Mouse (Mus musculus): ENCODE results near the gene Cep57l1. TPM values are rescaled to one million over a fixed set of nuclear protein-coding genes. Genes with fewer than 3 reads are reported as not detected.

Cep57l1 gene
- 5.3 and 6.0 TPM in 2 replicates for polyA plus RNA-seq (2015; fragmentation: Nextera tagmentation; extraction: Ambion mirVana)

- Histone ChIP-seq H3K36me3 (ENCODE audit: control insufficient read depth, insufficient read depth, low read length) (no peaks in the 10 kb centered on the region; the same call in 1 of the 2 replicates), H3K4me3 (ENCODE audit: low read depth, low read length) (peak within 1 kb of the TSS; percentile 72), H3K9me3 (ENCODE audit: control insufficient read depth, low read length) (no peaks in the 10 kb centered on the region), H3K27ac (replicated peaks) (peak within 1 kb of the TSS; percentile 98), H3K4me2 (replicated peaks; ENCODE audit: low read depth) (peak within 1 kb of the TSS; percentile 81), H3K4me1 (replicated peaks; ENCODE audit: control insufficient read depth, insufficient read depth) (0 out of 2 replicates have a peak, but pooled peaks cover 3% of the 10 kb centered on the region), H3K9ac (ENCODE audit: low read length) (peak within 1 kb of the TSS; percentile 78), H3K27me3 (ENCODE audit: control insufficient read depth, insufficient read depth, low read length) (no peaks in the 10 kb centered on the region)
- ATAC-seq (ENCODE audit: low FRiP score, low TSS enrichment) (peak; percentile 96), DNase-seq (ENCODE audit: low spot score) (peak; percentile 93)
- TF ChIP-seq CTCF (IDR thresholded peaks at IDR 0.05; ENCODE audit: low read depth) (peak; percentile 29), EP300 (optimal IDR thresholded peaks at IDR 0.05) (no peak)
- WGBS, result under 1% methylated on average over 66 of the region's 69 CpGs
These were observed at the start of gene Cep57l1, which contains the start of gene Sesn1 for GRCm38 (mm10) chr10:41809771-41810563. Gene Cep57l1 (minus strand): TSS chr10:41809871. Gene Sesn1 (plus strand): TSS chr10:41809935.

GRCm38 (mm10) chr10:41848721-41849120 lies 39.0 kb upstream of the Cep57l1 start:
- H3K9me3 ChIP-seq (ENCODE audit: control insufficient read depth, low read length), result no peaks in the 10 kb centered on the region
- H3K9ac ChIP-seq (ENCODE audit: low read length), result no peak overlapping the region
- no peak overlapping the region for H3K27ac ChIP-seq (replicated peaks)
- H3K4me1 ChIP-seq (replicated peaks; ENCODE audit: control insufficient read depth, insufficient read depth), result no peaks in the 10 kb centered on the region
- no peak for DNase-seq (ENCODE audit: low spot score)
- no peak for ATAC-seq (ENCODE audit: low FRiP score, low TSS enrichment)
- H3K4me3 ChIP-seq (ENCODE audit: low read depth, low read length), result no peak overlapping the region
- no peaks in the 10 kb centered on the region for H3K27me3 ChIP-seq (ENCODE audit: control insufficient read depth, insufficient read depth, low read length)
- TF ChIP-seq CTCF (IDR thresholded peaks at IDR 0.05; ENCODE audit: low read depth) (no peak), EP300 (optimal IDR thresholded peaks at IDR 0.05) (no peak)
- no peak overlapping the region for H3K4me2 ChIP-seq (replicated peaks; ENCODE audit: low read depth)
- WGBS, result 78% methylated on average over 2 of the region's 2 CpGs
- H3K36me3 ChIP-seq (ENCODE audit: control insufficient read depth, insufficient read depth, low read length), result no peaks in the 10 kb centered on the region

- Histone ChIP-seq H3K9me3 (ENCODE audit: control insufficient read depth, low read length) (no peaks in the 10 kb centered on the region), H3K4me3 (ENCODE audit: low read depth, low read length) (no peak overlapping the region), H3K27me3 (ENCODE audit: control insufficient read depth, insufficient read depth, low read length) (no peaks in the 10 kb centered on the region), H3K27ac (replicated peaks) (no peak overlapping the region), H3K4me2 (replicated peaks; ENCODE audit: low read depth) (no peak overlapping the region), H3K36me3 (ENCODE audit: control insufficient read depth, insufficient read depth, low read length) (no peaks in the 10 kb centered on the region), H3K9ac (ENCODE audit: low read length) (no peak overlapping the region), H3K4me1 (replicated peaks; ENCODE audit: control insufficient read depth, insufficient read depth) (no peaks in the 10 kb centered on the region)
- 97% methylated on average over 8 of the region's 8 CpGs for WGBS
- TF ChIP-seq CTCF (IDR thresholded peaks at IDR 0.05; ENCODE audit: low read depth) (no peak), EP300 (optimal IDR thresholded peaks at IDR 0.05) (no peak)
- no peak for ATAC-seq (ENCODE audit: low FRiP score, low TSS enrichment)
- no peak for DNase-seq (ENCODE audit: low spot score)
These were observed 38.1 kb upstream of the Cep57l1 start for GRCm38 (mm10) chr10:41847737-41848136.

DNA sequence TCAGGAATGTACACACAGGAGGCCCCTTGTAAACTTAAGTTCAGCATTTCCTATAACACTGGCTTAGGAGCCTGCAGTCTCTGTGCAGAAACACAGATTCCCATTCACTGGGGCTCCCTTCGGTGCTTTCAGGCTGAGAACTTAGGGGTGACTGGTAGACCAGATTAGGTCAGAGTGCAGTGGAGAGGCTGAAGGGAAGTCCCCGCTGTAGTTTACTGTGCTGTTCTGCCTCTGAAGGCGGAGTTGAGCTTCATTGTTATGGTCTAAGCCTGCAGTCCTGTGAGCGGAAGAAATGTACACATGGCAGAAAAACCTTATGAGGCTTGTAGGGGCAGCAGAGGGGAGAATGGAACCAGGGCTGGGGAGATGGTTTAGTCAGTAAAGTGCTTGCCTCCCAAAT lies 29.2 kb upstream of the Cep57l1 start:
- no peaks in the 10 kb centered on the region for H3K4me1 ChIP-seq (replicated peaks; ENCODE audit: control insufficient read depth, insufficient read depth)
- ATAC-seq (ENCODE audit: low FRiP score, low TSS enrichment) (no peak), DNase-seq (ENCODE audit: low spot score) (no peak)
- H3K27me3 ChIP-seq (ENCODE audit: control insufficient read depth, insufficient read depth, low read length), result no peaks in the 10 kb centered on the region
- no peak overlapping the region for H3K27ac ChIP-seq (replicated peaks)
- H3K9ac ChIP-seq (ENCODE audit: low read length), result no peak overlapping the region
- H3K4me2 ChIP-seq (replicated peaks; ENCODE audit: low read depth), result no peak overlapping the region
- no peaks in the 10 kb centered on the region for H3K9me3 ChIP-seq (ENCODE audit: control insufficient read depth, low read length)
- TF ChIP-seq EP300 (optimal IDR thresholded peaks at IDR 0.05), result no peak
- no peak for TF ChIP-seq CTCF (IDR thresholded peaks at IDR 0.05; ENCODE audit: low read depth)
- H3K4me3 ChIP-seq (ENCODE audit: low read depth, low read length), result no peak overlapping the region
- WGBS, result 51% methylated on average over 4 of the region's 4 CpGs
- H3K36me3 ChIP-seq (ENCODE audit: control insufficient read depth, insufficient read depth, low read length), result no peaks in the 10 kb centered on the region

DNA sequence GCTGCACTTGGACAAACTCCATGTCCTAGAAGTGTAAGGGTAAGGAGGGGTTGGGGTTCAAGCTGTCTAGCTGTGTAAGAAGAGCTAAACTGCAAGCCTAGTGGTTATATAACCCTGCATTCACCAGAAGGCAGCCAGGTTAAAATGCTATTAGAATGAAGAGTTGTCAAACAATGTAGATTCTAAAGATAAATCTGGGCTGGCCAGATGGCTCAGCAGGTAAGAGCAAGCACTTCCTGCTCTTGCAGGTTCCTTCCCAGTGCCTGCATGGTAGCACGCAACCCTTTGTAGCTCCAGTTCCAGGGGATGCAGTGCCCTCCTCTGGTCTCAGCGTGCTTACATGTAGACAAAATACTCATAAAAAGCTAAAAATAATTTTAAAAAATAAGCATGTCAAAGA lies 24.5 kb upstream of the Cep57l1 start:
- Histone ChIP-seq H3K27ac (replicated peaks) (no peak overlapping the region), H3K9ac (ENCODE audit: low read length) (no peak overlapping the region), H3K4me3 (ENCODE audit: low read depth, low read length) (no peak overlapping the region), H3K36me3 (ENCODE audit: control insufficient read depth, insufficient read depth, low read length) (no peaks in the 10 kb centered on the region), H3K4me2 (replicated peaks; ENCODE audit: low read depth) (no peak overlapping the region), H3K9me3 (ENCODE audit: control insufficient read depth, low read length) (no peaks in the 10 kb centered on the region), H3K4me1 (replicated peaks; ENCODE audit: control insufficient read depth, insufficient read depth) (no peaks in the 10 kb centered on the region), H3K27me3 (ENCODE audit: control insufficient read depth, insufficient read depth, low read length) (no peaks in the 10 kb centered on the region)
- no peak for DNase-seq (ENCODE audit: low spot score)
- ATAC-seq (ENCODE audit: low FRiP score, low TSS enrichment), result no peak
- TF ChIP-seq EP300 (optimal IDR thresholded peaks at IDR 0.05) (no peak), CTCF (IDR thresholded peaks at IDR 0.05; ENCODE audit: low read depth) (peak; percentile 26)
- 87% methylated on average over 2 of the region's 2 CpGs for WGBS

GRCm38 (mm10) chr10:41832191-41832590 lies 22.5 kb upstream of the Cep57l1 start:
- ATAC-seq (ENCODE audit: low FRiP score, low TSS enrichment), result no peak
- no peak overlapping the region for H3K4me2 ChIP-seq (replicated peaks; ENCODE audit: low read depth)
- no peaks in the 10 kb centered on the region for H3K9me3 ChIP-seq (ENCODE audit: control insufficient read depth, low read length)
- H3K36me3 ChIP-seq (ENCODE audit: control insufficient read depth, insufficient read depth, low read length), result no peaks in the 10 kb centered on the region
- WGBS, result 55% methylated on average over 6 of the region's 6 CpGs
- DNase-seq (ENCODE audit: low spot score), result no peak
- H3K4me3 ChIP-seq (ENCODE audit: low read depth, low read length), result no peak overlapping the region
- no peaks in the 10 kb centered on the region for H3K4me1 ChIP-seq (replicated peaks; ENCODE audit: control insufficient read depth, insufficient read depth)
- H3K27ac ChIP-seq (replicated peaks), result no peak overlapping the region
- no peak for TF ChIP-seq CTCF (IDR thresholded peaks at IDR 0.05; ENCODE audit: low read depth)
- no peak for TF ChIP-seq EP300 (optimal IDR thresholded peaks at IDR 0.05)
- H3K27me3 ChIP-seq (ENCODE audit: control insufficient read depth, insufficient read depth, low read length), result no peaks in the 10 kb centered on the region
- H3K9ac ChIP-seq (ENCODE audit: low read length), result no peak overlapping the region
